Mouse (Mus musculus) erythroid progenitor cell, adult 5-6 weeks (primary cell): ENCODE results near the gene Btd. TPM values are rescaled to one million over a fixed set of nuclear protein-coding genes. Genes with fewer than 3 reads are reported as not detected.
A peak's percentile ranks its signal among the peaks of the same experiment; 100 is the strongest.

Experiments used
- ATAC-seq: replicated peaks from 2 replicates; pipeline ENCODE4 v1.8.0; 2016; ENCODE audit warnings: moderate number of reproducible peaks, mild to moderate bottlenecking, moderate TSS enrichment, inconsistent platforms; ENCODE audit not compliant: poor library complexity, low FRiP score, severe bottlenecking
- total RNA-seq, 2 experiments: library from RNA; stranded (forward) in 1 of 2; stranded (reverse) in 1 of 2; fragments of 150-400 nt in 1 of 2; fragments of 186-747, 209-891 nt in 1 of 2; gene quantifications; 2 replicates each; pipeline versions ENCODE4 v1.2.3 to v1.2.4; 2015 to 2017; ENCODE audit warnings: low replicate concordance in 2 of 2

The Btd gene
- total RNA-seq, 2 experiments from 2014 or later = 3.3 to 5.9 TPM

DNA sequence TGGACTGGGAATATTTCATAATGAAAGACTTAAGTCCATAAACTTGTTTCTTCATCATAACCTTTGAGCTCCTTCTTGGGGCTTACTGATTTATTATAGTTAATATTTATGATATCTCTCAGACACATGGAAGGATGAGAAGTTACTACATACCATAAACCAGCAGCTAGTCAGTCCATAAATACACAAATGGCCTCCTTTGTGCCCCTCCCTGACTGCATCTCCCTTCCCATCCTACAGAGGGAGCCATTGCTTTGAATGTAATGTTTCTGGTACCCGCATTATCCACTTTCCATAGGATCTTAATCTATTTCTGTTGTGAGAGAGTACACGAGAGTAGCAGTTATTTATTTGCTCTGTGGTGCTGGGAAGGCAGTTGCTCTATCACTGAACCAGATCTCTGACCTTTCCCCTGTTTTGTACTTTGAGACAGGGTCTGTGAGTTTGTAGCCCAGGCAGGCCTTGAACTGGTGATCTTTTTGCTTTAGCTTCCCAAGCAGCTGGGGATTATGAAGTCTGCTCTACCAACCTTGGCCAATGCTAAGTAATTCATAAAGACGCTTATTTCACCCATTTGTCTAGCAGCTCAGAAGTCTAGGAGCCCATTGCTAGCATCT is 4.2 kb downstream of the Btd start:
- no peak for ATAC-seq

GRCm38 (mm10) chr14:31645920-31646319 is 5.1 kb downstream of the Btd start:
- no peak for ATAC-seq

GRCm38 (mm10) chr14:31647991-31648390 is 7.2 kb downstream of the Btd start:
- ATAC-seq = no peak

GRCm38 (mm10) chr14:31650347-31650746 is 9.5 kb downstream of the Btd start:
- ATAC-seq = no peak

GRCm38 (mm10) chr14:31651206-31651605 is 10.4 kb downstream of the Btd start:
- ATAC-seq = no peak

GRCm38 (mm10) chr14:31652106-31652505 is 11.3 kb downstream of the Btd start:
- no peak for ATAC-seq

DNA sequence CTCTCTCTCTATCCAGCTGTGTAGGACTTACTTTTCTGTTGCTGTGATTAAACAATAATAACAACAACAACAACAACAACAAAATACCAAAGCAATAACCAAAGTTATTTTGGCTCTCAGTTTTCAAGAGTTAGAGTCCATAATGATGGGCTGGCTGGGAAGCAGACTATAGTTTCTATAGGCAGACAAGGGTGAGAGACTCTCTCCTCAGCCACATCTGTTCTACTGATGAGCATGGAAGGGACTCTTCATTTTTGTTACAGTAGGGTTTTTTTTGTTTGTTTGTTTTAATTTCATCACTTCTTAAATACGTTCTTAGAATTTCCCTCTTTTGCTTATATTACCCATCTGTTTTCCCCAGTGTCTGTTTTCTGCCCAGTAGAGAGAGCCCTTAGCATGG is 11.8 kb downstream of the Btd start:
- ATAC-seq = no peak

DNA sequence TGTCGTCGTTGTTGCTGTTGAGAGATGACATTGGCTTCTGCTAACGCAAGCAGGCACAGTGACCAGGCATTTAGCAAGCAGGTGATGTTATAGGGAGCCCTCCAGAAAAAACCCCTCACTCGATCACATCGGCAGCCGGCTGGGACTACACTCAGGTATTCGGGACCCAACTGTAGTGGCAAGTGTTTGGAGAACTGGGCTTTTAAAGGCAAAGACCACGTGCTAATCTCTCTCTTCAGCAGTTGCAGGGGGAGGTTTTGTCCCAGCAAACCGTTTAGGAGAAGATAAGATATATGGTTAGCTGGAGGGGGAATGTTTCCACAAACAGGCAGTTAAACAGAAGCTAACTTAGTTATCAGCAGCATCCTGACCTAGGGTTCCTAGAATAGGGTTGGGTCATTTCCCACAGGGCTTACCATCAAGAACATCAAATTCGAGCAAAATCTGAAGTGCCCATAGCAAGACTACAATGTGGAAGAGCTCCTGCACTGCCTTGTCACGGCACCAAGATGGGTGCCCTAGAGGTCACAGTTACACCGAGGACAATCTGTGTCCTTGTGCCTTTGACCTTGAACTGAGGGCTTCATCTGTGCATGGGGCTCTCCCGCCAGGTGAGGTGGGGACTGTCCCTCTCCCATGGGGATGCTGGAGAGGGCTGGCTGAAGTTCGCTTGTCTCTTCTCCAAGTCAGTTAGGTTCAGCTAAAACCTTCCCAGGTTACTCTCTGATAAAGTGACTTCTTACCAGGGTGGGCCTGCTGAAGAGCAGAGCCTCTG is 12.5 kb downstream of the Btd start:
- ATAC-seq = no peak

GRCm38 (mm10) chr14:31654816-31655215 is 14.0 kb downstream of the Btd start:
- no peak for ATAC-seq

DNA sequence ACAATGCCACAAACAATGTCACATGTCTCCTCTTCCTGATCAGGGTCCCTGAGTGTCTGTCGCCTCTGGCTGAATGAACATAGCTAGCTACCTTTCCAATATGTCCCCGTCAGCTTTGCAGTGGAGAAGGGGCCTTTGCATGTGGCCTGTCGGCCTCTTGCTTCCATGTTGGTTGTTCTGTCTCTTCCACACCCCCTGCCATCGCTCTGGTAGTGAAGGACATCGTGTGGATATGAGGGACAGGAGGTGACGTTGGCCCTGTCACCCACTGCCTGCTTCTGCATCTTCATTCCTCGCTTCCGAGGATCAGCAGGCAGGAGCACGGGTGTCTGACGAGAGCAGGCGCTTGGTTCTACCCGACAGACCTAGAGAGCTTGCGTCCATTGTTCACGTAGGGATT is 14.6 kb downstream of the Btd start:
- ATAC-seq = no peak

DNA sequence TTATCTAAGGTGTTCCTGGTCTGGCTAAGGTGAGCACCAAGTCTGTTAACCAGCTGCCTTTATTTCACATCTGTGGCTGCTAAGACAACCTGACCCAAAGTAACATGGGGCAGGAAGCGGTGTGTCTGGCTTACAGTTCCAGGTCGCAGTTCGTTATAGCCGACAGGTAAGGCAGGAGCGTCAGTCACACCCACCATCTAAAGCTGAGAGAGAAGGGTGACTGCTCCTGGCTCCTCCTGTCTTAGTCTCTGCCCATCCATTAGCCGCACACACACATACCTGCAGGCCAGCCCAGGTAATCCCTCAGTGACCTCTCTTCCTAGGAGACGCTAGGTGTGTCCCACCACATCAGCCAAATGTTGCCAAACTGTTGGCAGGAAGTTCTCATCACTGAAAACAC is 15.6 kb downstream of the Btd start:
- no peak for ATAC-seq

DNA sequence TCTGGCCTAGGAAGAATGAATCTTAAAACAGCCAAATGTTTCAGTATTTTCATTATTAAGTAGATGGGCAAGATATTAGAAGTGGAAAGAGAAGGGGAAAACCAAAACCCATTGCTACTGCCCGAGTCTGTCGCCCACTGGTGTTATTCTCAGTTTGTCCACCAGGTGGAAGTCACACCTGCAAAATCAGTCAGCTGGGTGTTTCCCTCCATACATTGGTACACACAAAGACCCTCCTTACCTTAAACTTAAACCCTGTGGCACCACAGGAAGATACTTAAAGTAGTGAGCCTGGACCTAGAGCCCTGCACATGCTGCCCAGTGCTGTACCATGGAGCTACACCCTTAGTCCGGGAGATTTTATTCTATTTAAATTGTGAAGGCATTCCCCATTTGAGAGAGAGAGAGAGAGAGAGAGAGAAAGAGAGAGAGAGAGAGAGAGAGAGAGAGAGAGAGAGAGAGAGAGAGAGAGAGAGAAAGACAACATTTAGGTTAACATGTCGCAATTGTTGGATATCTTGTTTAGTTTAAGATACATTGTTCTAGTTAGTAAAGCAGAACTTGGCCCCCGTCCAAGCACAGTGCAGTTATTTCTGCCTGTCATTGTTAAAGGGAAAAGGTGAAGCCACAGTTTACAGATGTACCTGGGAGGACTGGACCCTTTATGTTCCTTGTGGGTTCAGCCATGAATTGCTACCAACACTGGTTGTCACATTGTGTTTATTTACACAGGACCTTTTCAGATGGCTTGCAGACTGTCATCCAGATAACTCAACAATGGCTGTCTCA is 16.2 kb downstream of the Btd start:
- ATAC-seq = peak; percentile 67; the same call in 1 of the 2 replicates

DNA sequence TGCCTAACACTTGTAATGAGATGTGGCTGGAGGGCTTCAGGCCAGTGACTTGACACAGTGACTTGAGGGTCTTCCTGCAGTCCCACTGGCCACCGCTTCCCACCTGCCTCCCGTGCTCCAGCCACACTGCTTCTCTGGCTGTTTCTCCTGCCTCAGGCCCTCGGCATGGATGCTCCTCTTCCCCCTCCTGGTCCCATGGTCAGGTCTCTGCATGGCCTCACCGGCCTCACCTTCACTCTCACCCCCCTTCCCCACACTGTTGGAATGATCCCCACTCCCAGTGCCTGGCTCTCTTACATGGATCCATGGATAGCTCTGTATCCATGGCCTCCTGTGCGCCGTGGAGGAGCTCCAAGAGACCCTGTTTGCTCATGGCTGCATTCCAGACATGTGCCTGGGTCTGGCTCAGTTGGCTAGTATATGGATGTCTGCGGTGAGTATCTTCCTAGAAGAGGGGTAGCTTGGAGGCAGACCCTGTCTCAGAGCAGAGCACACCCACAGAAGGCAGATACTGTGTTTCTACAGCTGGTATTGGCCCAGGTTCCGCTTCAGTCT is 17.4 kb downstream of the Btd start:
- ATAC-seq = no peak

- no peak for ATAC-seq
Observed at GRCm38 (mm10) chr14:31659501-31660181, 18.8 kb downstream of the Btd start.

GRCm38 (mm10) chr14:31660312-31661093 is 19.7 kb downstream of the Btd start:
- ATAC-seq = no peak

DNA sequence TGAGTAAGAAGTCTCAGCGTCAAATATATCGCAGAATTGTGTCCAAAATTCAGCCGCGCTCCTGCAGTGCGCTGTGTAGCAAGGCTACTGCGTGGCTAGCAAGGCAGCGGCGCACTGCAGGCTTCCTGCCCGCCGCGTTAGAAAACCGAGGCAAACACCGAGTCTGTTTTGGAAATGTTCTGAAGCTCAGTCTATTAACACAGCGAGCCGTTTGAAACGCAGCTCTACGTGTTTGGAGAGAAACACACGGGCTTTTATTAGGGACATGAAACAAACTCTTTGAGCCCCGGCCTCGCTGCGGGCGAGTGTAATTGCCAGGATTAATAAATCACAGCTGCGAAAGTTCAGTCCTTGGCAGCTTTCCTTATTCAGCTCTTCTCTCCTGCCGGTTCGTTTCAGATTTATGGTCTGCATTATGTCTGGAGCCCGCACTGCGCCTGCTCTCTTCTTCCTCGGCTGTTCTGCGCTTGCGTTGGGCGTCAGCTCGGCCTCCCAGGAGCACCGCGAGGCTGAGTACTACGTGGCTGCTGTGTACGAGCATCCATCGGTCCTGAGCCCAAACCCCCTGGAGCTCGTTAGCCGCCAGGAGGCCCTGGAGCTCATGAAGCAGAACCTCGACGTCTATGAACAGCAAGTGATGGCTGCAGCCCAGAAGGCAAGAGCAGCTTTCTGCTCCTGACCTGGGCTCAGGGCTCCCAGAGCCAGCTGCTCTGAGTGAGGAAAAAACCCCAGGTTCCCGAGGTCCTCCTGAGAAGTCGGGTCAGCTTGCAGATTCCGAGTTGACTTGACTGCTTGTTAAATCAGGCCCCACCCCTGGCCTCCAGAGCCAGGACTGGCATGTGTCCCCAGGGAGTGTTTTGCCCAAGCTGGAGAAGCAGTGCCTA is 21.1 kb downstream of the Btd start:
- no peak; the same call in 1 of the 2 replicates for ATAC-seq

DNA sequence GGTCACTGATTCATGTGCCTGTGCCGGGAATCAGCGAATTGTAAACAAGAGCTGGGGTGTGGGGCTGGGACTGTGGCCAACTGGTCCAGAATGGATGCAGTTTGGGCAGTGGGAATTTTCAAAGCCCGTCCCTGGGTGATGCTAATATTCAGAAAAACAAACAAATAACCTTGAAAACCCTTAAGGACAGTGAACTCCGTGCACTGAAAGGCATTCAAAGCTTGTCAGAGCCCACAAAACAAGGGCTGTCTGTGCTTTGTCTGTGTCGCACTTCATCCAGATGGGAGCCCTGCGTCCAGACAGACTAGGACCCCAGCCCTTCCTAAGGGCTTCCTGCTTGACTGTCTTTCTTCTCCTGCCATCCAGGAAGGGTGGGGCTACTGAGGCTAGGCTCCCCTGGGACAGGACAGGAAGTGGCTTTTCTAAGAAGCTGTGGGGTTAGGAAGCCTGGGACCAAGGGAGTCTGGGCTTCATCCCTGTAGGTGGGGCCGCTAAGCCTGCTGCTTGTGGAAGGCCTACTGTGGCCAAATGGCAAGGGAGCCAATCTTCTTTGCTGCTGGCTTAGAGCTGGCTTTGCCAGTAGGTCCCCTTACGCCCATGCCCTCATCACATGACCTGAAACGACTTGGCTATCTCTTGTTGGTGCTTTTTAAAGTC is 21.9 kb downstream of the Btd start:
- ATAC-seq = no peak
